Mouse (Mus musculus): ENCODE data around the gene Wnt5b. TPM values are rescaled to one million over a fixed set of nuclear protein-coding genes. Genes with fewer than 3 reads are reported as not detected.

Wnt5b gene
- polyA plus RNA-seq, 1 experiment from 2014 or later: 7.4 TPM

DNA sequence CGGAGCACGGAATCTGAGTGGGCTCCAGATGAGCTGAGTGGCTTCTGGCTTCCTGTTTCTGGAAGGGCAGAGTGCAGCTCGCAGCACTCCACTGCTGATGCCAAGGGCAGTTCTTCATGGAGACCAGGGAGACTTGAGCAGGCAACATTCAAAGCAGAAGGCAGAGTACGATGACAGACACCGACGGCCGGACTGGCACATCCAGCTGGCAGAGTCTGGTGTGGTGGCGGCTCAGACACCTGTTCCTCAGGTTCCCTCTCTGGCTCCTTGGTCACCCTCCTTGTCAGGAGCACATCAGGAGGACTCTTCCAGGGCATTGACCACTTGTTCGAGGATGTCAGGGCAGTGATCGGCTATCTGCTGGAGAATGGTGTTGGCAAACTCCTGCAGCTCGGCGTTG is 31.2 kb upstream of the Wnt5b start:
- 95% methylated on average over 12 of the region's 12 CpGs for WGBS
- Histone ChIP-seq H3K36me3 (ENCODE audit: control insufficient read depth, insufficient read depth, low read length) (peaks cover 31% of the 10 kb centered on the region), H3K4me1 (replicated peaks; ENCODE audit: control insufficient read depth, insufficient read depth, low read length) (peaks cover 11% of the 10 kb centered on the region; the same call in 1 of the 2 replicates), H3K27ac (ENCODE audit: low read depth) (no peak overlapping the region), H3K4me2 (ENCODE audit: low read length) (no peak overlapping the region), H3K4me3 (ENCODE audit: low read depth, low read length) (no peak overlapping the region), H3K9me3 (ENCODE audit: control insufficient read depth, low read length) (no peaks in the 10 kb centered on the region), H3K27me3 (replicated peaks; ENCODE audit: control insufficient read depth, insufficient read depth, low read length) (no peaks in the 10 kb centered on the region), H3K9ac (ENCODE audit: low read length) (no peak overlapping the region)
- no peak for DNase-seq (ENCODE audit: low spot score)
- ATAC-seq (replicated peaks; ENCODE audit: low FRiP score, low TSS enrichment, low read depth): no peak

DNA sequence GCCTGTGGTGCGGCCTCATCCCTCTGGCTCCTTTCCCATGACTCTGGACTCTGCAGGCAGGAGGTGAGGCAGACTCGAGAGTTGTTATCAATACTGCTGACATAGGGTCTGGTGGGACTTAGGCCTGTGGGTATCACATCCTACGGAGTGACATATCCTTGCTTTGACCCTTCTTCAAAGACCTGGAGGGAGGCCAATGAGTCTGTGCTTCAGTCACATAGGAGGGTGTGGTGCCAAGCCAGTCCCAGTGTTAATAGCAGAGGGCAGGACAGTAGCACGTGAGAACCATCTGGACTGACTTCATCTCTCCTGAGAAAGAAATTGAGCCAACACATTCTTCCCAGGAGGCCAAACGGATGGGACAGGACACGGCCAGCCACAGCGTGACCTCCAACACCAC is 28.1 kb upstream of the Wnt5b start:
- ATAC-seq (replicated peaks; ENCODE audit: low FRiP score, low TSS enrichment, low read depth) (no peak), DNase-seq (ENCODE audit: low spot score) (no peak)
- WGBS: 76% methylated on average over 7 of the region's 7 CpGs

GRCm38 (mm10) chr6:119570797-119571196 is 26.6 kb upstream of the Wnt5b start:
- Histone ChIP-seq H3K27me3 (replicated peaks; ENCODE audit: control insufficient read depth, insufficient read depth, low read length) (no peaks in the 10 kb centered on the region), H3K4me3 (ENCODE audit: low read depth, low read length) (no peak overlapping the region), H3K27ac (ENCODE audit: low read depth) (no peak overlapping the region), H3K9me3 (ENCODE audit: control insufficient read depth, low read length) (no peaks in the 10 kb centered on the region), H3K4me2 (ENCODE audit: low read length) (no peak overlapping the region), H3K9ac (ENCODE audit: low read length) (no peak overlapping the region), H3K4me1 (replicated peaks; ENCODE audit: control insufficient read depth, insufficient read depth, low read length) (peaks cover 4% of the 10 kb centered on the region; the same call in 1 of the 2 replicates), H3K36me3 (ENCODE audit: control insufficient read depth, insufficient read depth, low read length) (peaks cover 31% of the 10 kb centered on the region)
- no peak for ATAC-seq (replicated peaks; ENCODE audit: low FRiP score, low TSS enrichment, low read depth)
- no peak for DNase-seq (ENCODE audit: low spot score)
- WGBS: 70% methylated on average over 4 of the region's 4 CpGs

More for the DNA sequence above, 28.1 kb upstream of the Wnt5b start:
- no peak overlapping the region for H3K27ac ChIP-seq (ENCODE audit: low read depth)
- no peaks in the 10 kb centered on the region for H3K4me1 ChIP-seq (replicated peaks; ENCODE audit: control insufficient read depth, insufficient read depth, low read length)
- H3K9ac ChIP-seq (ENCODE audit: low read length): no peak overlapping the region
- H3K4me2 ChIP-seq (ENCODE audit: low read length): no peak overlapping the region
- no peaks in the 10 kb centered on the region for H3K27me3 ChIP-seq (replicated peaks; ENCODE audit: control insufficient read depth, insufficient read depth, low read length)
- H3K4me3 ChIP-seq (ENCODE audit: low read depth, low read length): no peak overlapping the region
- no peaks in the 10 kb centered on the region for H3K9me3 ChIP-seq (ENCODE audit: control insufficient read depth, low read length)
- peaks cover 31% of the 10 kb centered on the region for H3K36me3 ChIP-seq (ENCODE audit: control insufficient read depth, insufficient read depth, low read length)

DNA sequence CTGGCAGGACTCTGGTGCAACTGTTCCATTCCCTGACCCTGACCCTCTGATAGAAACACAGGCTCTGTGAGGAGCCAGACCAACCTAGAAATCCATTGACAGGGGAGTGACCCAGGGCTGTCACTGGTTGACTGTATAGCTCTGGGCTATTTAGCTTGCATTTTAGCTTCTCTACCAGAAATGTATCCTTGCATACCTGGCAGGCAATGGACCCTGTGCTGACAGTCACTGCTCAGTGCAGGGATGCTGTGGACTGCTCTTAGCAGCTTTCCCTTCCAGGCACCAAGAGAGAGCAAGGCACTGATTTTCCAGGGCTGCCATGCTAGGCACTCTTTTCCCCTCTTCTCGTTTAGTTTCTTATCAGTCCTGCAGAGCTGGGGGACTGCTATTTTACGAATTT is 24.2 kb upstream of the Wnt5b start:
- DNase-seq (ENCODE audit: low spot score): no peak
- H3K9me3 ChIP-seq (ENCODE audit: control insufficient read depth, low read length): no peaks in the 10 kb centered on the region
- no peaks in the 10 kb centered on the region for H3K27me3 ChIP-seq (replicated peaks; ENCODE audit: control insufficient read depth, insufficient read depth, low read length)
- H3K36me3 ChIP-seq (ENCODE audit: control insufficient read depth, insufficient read depth, low read length): 0 out of 2 replicates have a peak, but pooled peaks cover 9% of the 10 kb centered on the region
- no peak overlapping the region for H3K9ac ChIP-seq (ENCODE audit: low read length)
- ATAC-seq (replicated peaks; ENCODE audit: low FRiP score, low TSS enrichment, low read depth): no peak
- H3K4me1 ChIP-seq (replicated peaks; ENCODE audit: control insufficient read depth, insufficient read depth, low read length): peaks cover 7% of the 10 kb centered on the region; the same call in 1 of the 2 replicates
- H3K4me2 ChIP-seq (ENCODE audit: low read length): no peak overlapping the region
- H3K27ac ChIP-seq (ENCODE audit: low read depth): no peak overlapping the region
- 75% methylated on average over 2 of the region's 2 CpGs for WGBS
- no peak overlapping the region for H3K4me3 ChIP-seq (ENCODE audit: low read depth, low read length)

DNA sequence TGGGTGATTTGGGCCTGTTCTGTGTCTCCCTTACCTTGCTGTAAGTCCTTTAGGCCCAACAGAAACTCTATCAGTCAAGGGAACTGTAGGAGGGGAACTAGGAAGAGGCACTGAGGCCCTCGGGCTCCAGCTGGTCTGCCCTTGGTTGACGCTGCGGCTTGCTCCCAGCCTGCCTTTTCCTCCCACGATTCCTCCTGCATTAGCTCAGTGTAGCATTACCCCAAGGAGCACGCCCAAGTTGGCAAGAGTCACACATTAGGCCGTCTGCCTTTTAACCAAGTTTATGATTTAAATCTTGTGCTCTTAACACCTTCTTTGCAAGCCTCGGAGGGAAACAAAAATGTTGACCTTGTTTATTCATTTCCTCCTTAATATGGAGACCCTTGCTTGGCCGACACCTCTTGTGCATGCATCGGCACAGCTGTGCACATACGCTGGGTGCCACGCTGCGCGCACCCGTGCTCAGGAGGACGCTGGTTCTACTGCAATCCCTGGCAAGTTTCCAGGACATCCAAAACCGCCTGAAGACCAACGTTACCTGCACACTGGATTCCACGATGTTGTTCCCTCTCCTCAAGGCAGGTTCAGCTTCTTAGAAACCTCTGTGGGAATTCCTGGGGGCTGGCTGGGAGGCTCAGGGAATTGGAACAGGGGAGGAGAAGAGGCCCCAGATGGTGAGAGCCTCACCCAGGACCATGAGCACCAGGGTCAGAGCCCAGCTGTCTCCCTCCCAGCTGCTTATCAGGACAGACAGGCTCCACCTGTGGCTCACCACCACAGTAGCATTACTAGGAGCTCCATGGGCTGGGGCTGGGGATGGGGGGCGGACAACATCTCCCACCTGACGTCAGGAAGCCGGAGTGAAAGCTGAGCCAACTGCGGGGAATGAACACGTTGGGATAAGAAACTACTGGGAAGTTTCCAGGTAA is 21.6 kb upstream of the Wnt5b start:
- no peaks in the 10 kb centered on the region for H3K36me3 ChIP-seq (ENCODE audit: control insufficient read depth, insufficient read depth, low read length)
- 0 out of 2 replicates have a peak overlapping the region, but pooled peaks have one; percentile 3 for H3K27ac ChIP-seq (ENCODE audit: low read depth)
- WGBS: 57% methylated on average over 23 of the region's 23 CpGs
- no peak for ATAC-seq (replicated peaks; ENCODE audit: low FRiP score, low TSS enrichment, low read depth)
- no peak for DNase-seq (ENCODE audit: low spot score)
- H3K4me2 ChIP-seq (ENCODE audit: low read length): no peak overlapping the region
- peaks cover 7% of the 10 kb centered on the region; the same call in 1 of the 2 replicates for H3K4me1 ChIP-seq (replicated peaks; ENCODE audit: control insufficient read depth, insufficient read depth, low read length)
- H3K27me3 ChIP-seq (replicated peaks; ENCODE audit: control insufficient read depth, insufficient read depth, low read length): no peaks in the 10 kb centered on the region
- no peak overlapping the region for H3K9ac ChIP-seq (ENCODE audit: low read length)
- no peaks in the 10 kb centered on the region for H3K9me3 ChIP-seq (ENCODE audit: control insufficient read depth, low read length)
- H3K4me3 ChIP-seq (ENCODE audit: low read depth, low read length): no peak overlapping the region

- Histone ChIP-seq H3K27ac (ENCODE audit: low read depth) (no peak overlapping the region; the same call in 1 of the 2 replicates), H3K4me2 (ENCODE audit: low read length) (no peak overlapping the region), H3K4me3 (ENCODE audit: low read depth, low read length) (no peak overlapping the region), H3K36me3 (ENCODE audit: control insufficient read depth, insufficient read depth, low read length) (no peaks in the 10 kb centered on the region), H3K27me3 (replicated peaks; ENCODE audit: control insufficient read depth, insufficient read depth, low read length) (no peaks in the 10 kb centered on the region), H3K4me1 (replicated peaks; ENCODE audit: control insufficient read depth, insufficient read depth, low read length) (peaks cover 13% of the 10 kb centered on the region; the same call in 1 of the 2 replicates), H3K9me3 (ENCODE audit: control insufficient read depth, low read length) (no peaks in the 10 kb centered on the region), H3K9ac (ENCODE audit: low read length) (no peak overlapping the region)
- DNase-seq (ENCODE audit: low spot score) (no peak), ATAC-seq (replicated peaks; ENCODE audit: low FRiP score, low TSS enrichment, low read depth) (peak; percentile 38; the same call in 1 of the 2 replicates)
- 32% methylated on average over 10 of the region's 10 CpGs for WGBS
Observed at GRCm38 (mm10) chr6:119562558-119562957, 18.4 kb upstream of the Wnt5b start.

DNA sequence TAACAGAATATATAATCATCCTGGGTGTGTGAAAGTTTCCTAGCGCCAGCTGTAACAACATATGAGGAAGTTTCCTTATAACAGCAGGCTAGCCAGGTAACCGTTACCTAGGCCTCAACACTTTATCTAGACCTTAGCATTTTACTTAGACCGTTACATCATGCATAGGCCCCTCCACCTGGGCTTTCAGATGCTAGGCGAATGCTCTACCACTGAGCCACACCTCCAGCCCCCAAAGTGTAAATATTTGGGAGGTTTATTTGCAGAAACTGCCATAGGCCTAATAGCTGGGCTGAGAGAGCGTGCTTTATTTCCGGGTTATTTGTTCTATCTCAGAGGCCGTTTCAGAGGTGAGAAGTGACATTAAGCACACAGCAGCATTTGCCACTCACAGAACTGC is 14.7 kb upstream of the Wnt5b start:
- 45% methylated on average over 7 of the region's 7 CpGs for WGBS
- no peaks in the 10 kb centered on the region for H3K36me3 ChIP-seq (ENCODE audit: control insufficient read depth, insufficient read depth, low read length)
- H3K27ac ChIP-seq (ENCODE audit: low read depth): no peak overlapping the region
- no peak for ATAC-seq (replicated peaks; ENCODE audit: low FRiP score, low TSS enrichment, low read depth)
- no peak overlapping the region for H3K4me2 ChIP-seq (ENCODE audit: low read length)
- no peaks in the 10 kb centered on the region for H3K27me3 ChIP-seq (replicated peaks; ENCODE audit: control insufficient read depth, insufficient read depth, low read length)
- peaks cover 6% of the 10 kb centered on the region; the same call in 1 of the 2 replicates for H3K4me1 ChIP-seq (replicated peaks; ENCODE audit: control insufficient read depth, insufficient read depth, low read length)
- no peak for DNase-seq (ENCODE audit: low spot score)
- H3K9me3 ChIP-seq (ENCODE audit: control insufficient read depth, low read length): no peaks in the 10 kb centered on the region
- no peak overlapping the region for H3K9ac ChIP-seq (ENCODE audit: low read length)
- no peak overlapping the region for H3K4me3 ChIP-seq (ENCODE audit: low read depth, low read length)

DNA sequence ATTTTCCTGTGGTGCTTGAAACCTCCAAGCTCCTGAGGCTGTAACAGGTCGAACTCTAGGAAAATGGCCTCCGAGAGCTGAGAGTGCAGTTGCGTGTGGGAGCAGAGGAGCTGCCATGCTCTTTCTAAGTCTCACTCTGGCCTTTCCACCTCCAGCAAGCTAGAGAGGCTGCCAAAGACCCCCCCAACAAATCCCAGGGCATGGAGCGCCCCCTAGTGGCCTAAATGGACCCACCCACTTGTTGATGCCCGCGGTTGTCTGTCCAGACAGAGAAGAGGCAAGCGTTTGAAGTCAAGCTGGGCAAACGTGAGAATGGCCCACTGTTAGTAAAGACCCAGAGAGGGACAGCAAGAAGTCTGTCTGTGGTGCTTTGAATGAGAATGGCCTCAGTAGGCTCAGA is 10.3 kb upstream of the Wnt5b start:
- Histone ChIP-seq H3K9ac (ENCODE audit: low read length) (no peak overlapping the region), H3K9me3 (ENCODE audit: control insufficient read depth, low read length) (no peaks in the 10 kb centered on the region), H3K27me3 (replicated peaks; ENCODE audit: control insufficient read depth, insufficient read depth, low read length) (no peaks in the 10 kb centered on the region), H3K36me3 (ENCODE audit: control insufficient read depth, insufficient read depth, low read length) (no peaks in the 10 kb centered on the region), H3K4me3 (ENCODE audit: low read depth, low read length) (no peak overlapping the region), H3K4me2 (ENCODE audit: low read length) (no peak overlapping the region), H3K27ac (ENCODE audit: low read depth) (no peak overlapping the region), H3K4me1 (replicated peaks; ENCODE audit: control insufficient read depth, insufficient read depth, low read length) (peaks cover 6% of the 10 kb centered on the region; the same call in 1 of the 2 replicates)
- DNase-seq (ENCODE audit: low spot score) (no peak), ATAC-seq (replicated peaks; ENCODE audit: low FRiP score, low TSS enrichment, low read depth) (no peak)
- 70% methylated on average over 8 of the region's 8 CpGs for WGBS
